Mouse (Mus musculus) G1E (cell line): ENCODE data around the gene Samd9l.
"Not testable (repeated sequence)": the region's sequence is repeated elsewhere in the genome, so short reads cannot be mapped to it uniquely, and the experiment has no call there.

Source experiments
- CTCF ChIP-seq: IDR thresholded peaks from 2 replicates; pipeline ENCODE4 v1.5.1; 2012; ENCODE audit warnings: low read depth, low read length, inconsistent platforms, mixed read lengths
- GATA1 ChIP-seq: IDR thresholded peaks from 2 replicates; pipeline ENCODE4 v1.6.1; 2012; ENCODE audit warnings: borderline replicate concordance, low read length, inconsistent platforms, mixed read lengths
- TAL1 ChIP-seq: conservative IDR thresholded peaks from 2 replicates; pipeline ENCODE4 v1.6.1; 2012; ENCODE audit warnings: low read depth, low read length, inconsistent platforms, mixed read lengths

DNA sequence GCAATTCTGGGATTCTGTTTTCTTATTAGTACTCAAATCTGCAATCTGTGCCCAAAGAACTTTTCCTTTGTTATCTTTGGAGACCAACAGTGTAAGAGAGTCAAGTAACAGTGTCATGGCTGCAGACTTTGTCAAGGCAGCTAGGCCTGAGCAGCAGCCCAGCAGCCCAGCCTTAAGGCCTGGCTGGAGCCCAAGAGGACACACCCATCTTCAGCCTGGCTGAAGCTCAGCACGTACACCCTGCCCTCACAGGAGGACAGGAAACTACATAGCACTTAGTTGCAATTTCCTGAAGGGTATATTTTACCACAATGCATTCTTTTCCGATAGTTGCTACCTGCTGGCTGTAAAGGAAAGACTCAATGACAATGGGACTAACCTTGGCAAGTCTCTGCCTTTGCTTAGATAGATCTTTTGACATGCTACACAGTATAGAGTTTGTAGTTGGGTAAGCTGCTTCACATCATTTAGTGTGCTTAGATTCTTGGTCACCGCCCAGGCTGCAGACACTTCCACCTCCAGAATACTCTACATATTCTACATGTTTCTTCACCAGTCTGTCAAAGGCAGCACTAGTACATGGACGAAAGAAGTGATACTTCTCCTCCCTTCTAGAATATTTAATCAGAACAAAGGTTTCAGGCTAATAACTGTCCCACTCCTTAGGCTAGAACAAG lies 15.1 kb downstream of the Samd9l start:
- TF ChIP-seq CTCF, TAL1, GATA1: not testable (repeated sequence)
